Mouse (Mus musculus) T-helper 2 cell (primary cell): ENCODE results near the gene Olfr96.

Experiments used
- in situ Hi-C: fragments of 300-600 bp; cut with MboI, MseI; formaldehyde crosslinking; loops from one replicate; pipeline ENCODE4 v1.15.1; 2025; ENCODE audit warnings: high pct_unique_total_duplicates

The Olfr96 gene

GRCm38 (mm10) chr17:37270702-37271092, 50.8 kb downstream of the Olfr96 start:
- in situ Hi-C loops, result no loop called here

- in situ Hi-C loops, result no loop called here
Observed at GRCm38 (mm10) chr17:37275626-37276248, 55.8 kb downstream of the Olfr96 start.
